8 mouse cellular contexts compared by ENCODE assay signal in the genomic region with DNA sequence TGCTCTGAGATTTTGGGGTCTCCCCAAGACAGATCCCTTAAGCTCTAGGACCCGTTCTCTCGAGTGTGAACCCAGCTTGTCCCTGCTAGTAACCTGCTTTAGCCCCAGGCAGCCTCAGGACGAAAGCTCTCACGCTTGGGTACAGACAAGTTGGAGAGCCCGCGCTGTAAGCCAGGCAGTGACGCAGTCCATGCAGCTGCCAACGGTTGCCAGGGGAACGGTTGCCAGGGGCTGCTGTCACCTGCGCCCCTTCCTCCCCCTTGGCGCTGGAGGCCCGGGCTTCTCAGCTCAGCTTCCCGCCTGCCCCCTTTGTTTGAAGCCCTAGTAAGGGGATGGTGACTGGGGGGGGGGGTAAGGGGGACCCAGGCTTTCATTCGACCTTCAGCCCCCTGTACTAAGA. TPM values are rescaled to one million over a fixed set of nuclear protein-coding genes. Genes with fewer than 3 reads are reported as not detected.
DNase-seq lines count a peak whose midpoint lies in the region; ATAC-seq and TF ChIP-seq lines count a peak whose summit lies in the region.

No protein-coding gene starts in this region.

- no peaks in the 10 kb centered on the region for H3K36me3 ChIP-seq in limb, embryonic 12.5 days
- no peaks in the 10 kb centered on the region for H3K36me3 ChIP-seq in neural tube, embryonic 15.5 days

- H3K27ac ChIP-seq in cerebellum, adult 2 months (ENCODE audit: insufficient read depth, low read length), result no peak overlapping the region; the same call in 1 of the 2 replicates
- 0 out of 2 replicates have a peak overlapping the region, but pooled peaks have one; percentile 9 for H3K27ac ChIP-seq in limb, embryonic 12.5 days
- peak overlapping the region; percentile 91 for H3K27ac ChIP-seq in neural tube, embryonic 15.5 days (replicated peaks)

- no peak overlapping the region for H3K4me3 ChIP-seq in cerebellum, adult 2 months (replicated peaks; ENCODE audit: insufficient read depth, low read depth, low read length)
- H3K4me3 ChIP-seq in limb, embryonic 12.5 days (replicated peaks), result 0 out of 2 replicates have a peak overlapping the region, but pooled peaks have one; percentile 4
- H3K4me3 ChIP-seq in neural tube, embryonic 15.5 days (replicated peaks), result peak overlapping the region; percentile 40

- 0 out of 2 replicates have a peak overlapping the region, but pooled peaks have one; percentile 34 for H3K9ac ChIP-seq in limb, embryonic 12.5 days (replicated peaks)
- H3K9ac ChIP-seq in neural tube, embryonic 15.5 days (replicated peaks), result peak overlapping the region; percentile 53

- H3K4me2 ChIP-seq in limb, embryonic 12.5 days, result peak overlapping the region; percentile 47
- H3K4me2 ChIP-seq in neural tube, embryonic 15.5 days, result peak overlapping the region; percentile 61

- TF ChIP-seq CTCF in cerebellum, adult 2 months (IDR thresholded peaks at IDR 0.05; ENCODE audit: borderline replicate concordance, insufficient read depth, low read depth, low read length), result no peak
- no peak for TF ChIP-seq CTCF in brain, embryonic 14.5 days (IDR thresholded peaks at IDR 0.05; ENCODE audit: borderline replicate concordance, extremely low read depth, insufficient read depth, insufficient read length)

- H3K27me3 ChIP-seq in cerebellum, adult 2 months (ENCODE audit: control insufficient read depth, insufficient read depth, low read length), result no peaks in the 10 kb centered on the region
- peaks cover 14% of the 10 kb centered on the region for H3K27me3 ChIP-seq in limb, embryonic 12.5 days
- H3K27me3 ChIP-seq in neural tube, embryonic 15.5 days (replicated peaks), result no peaks in the 10 kb centered on the region

- ATAC-seq in cerebellum, adult (ENCODE audit: insufficient number of reproducible peaks, low FRiP score, low TSS enrichment), result no peak
- peak; percentile 43 for ATAC-seq in limb, embryonic 12.5 days (ENCODE audit: insufficient number of reproducible peaks, insufficient read depth, low FRiP score, low TSS enrichment, low read depth)
- peak; percentile 84 for ATAC-seq in neural tube, embryonic 15.5 days (ENCODE audit: low FRiP score)
- no peak for ATAC-seq in activated CD4-positive, CD25-positive, alpha-beta regulatory T cell, adult 4 months

- 25% methylated on average over 14 of the region's 14 CpGs for WGBS in cerebellum, adult 2 months
- under 1% methylated on average over 14 of the region's 14 CpGs for WGBS in limb, embryonic 12.5 days
- WGBS in neural tube, embryonic 15.5 days, result 3% methylated on average over 13 of the region's 14 CpGs

- H3K9me3 ChIP-seq in limb, embryonic 12.5 days, result no peaks in the 10 kb centered on the region
- H3K9me3 ChIP-seq in neural tube, embryonic 15.5 days (replicated peaks), result no peaks in the 10 kb centered on the region

- no peak for TF ChIP-seq POLR2A in cerebellum, adult 2 months (IDR thresholded peaks at IDR 0.05; ENCODE audit: borderline replicate concordance, insufficient read depth, low read length)
- peak; percentile 21; the same call in 1 of the 2 replicates for TF ChIP-seq POLR2A in brain, embryonic 14.5 days (IDR thresholded peaks at IDR 0.05; ENCODE audit: borderline replicate concordance, extremely low read depth, insufficient read depth, insufficient read length, poor library complexity, severe bottlenecking)

- peaks cover 49% of the 10 kb centered on the region for H3K4me1 ChIP-seq in cerebellum, adult 2 months (ENCODE audit: control insufficient read depth, insufficient read depth, low read length)
- peaks cover 43% of the 10 kb centered on the region for H3K4me1 ChIP-seq in limb, embryonic 12.5 days (replicated peaks)
- H3K4me1 ChIP-seq in neural tube, embryonic 15.5 days, result peaks cover 83% of the 10 kb centered on the region

- peak; percentile 41 to 55 for DNase-seq in cerebellum, adult 2 months
- DNase-seq in brain, embryonic 14.5 days (ENCODE audit: low read depth), result peak; percentile 99
- DNase-seq in frontal cortex, postnatal 10 days (ENCODE audit: low spot score in 2 of 2), result peak; percentile 87 to 91
- DNase-seq in kidney, adult 9 months, result peak; percentile 48

RNA-seq across cellular contexts. Expression of a gene that starts 19.5 kb away (rescaled TPM):
- 75.8 and 79.1 TPM in 2 replicates for polyA plus RNA-seq in cerebellum, adult 2 months (2012; rRNA removed)
- 468 and 636 TPM in 2 replicates for polyA plus RNA-seq in brain, embryonic 14.5 days (2012; rRNA removed)
- 7.0 and 7.1 TPM in 2 replicates for polyA plus RNA-seq in limb, embryonic 12.5 days (2016; fragmentation: Nextera tagmentation; extraction: Ambion mirVana)
- 80.9 and 96.9 TPM in 2 replicates for polyA plus RNA-seq in neural tube, embryonic 15.5 days (2015; fragmentation: Nextera tagmentation; extraction: Ambion mirVana)
- 1 to 10 TPM; 1.8 to 2.8 TPM for polyA plus RNA-seq in activated CD4-positive, CD25-positive, alpha-beta regulatory T cell, adult 4 months (2017; shearing (Covaris generic))

RNA-seq across cellular contexts. Expression of a gene that starts 23.5 kb away (rescaled TPM):
- polyA plus RNA-seq in cerebellum, adult 2 months (2012; rRNA removed), result 0.16 and 0.25 TPM in 2 replicates
- 2.1 and 3.0 TPM in 2 replicates for polyA plus RNA-seq in brain, embryonic 14.5 days (2012; rRNA removed)
- polyA plus RNA-seq in limb, embryonic 12.5 days (2016; fragmentation: Nextera tagmentation; extraction: Ambion mirVana), result 2.2 and 2.7 TPM in 2 replicates
- polyA plus RNA-seq in neural tube, embryonic 15.5 days (2015; fragmentation: Nextera tagmentation; extraction: Ambion mirVana), result 0.95 and 4.7 TPM in 2 replicates
- polyA plus RNA-seq in activated CD4-positive, CD25-positive, alpha-beta regulatory T cell, adult 4 months (2017; shearing (Covaris generic)), result under 1 TPM; 0.21 to 0.41 TPM

Comparison
In these comparisons a context has a peak if more than half of its experiments do, and no peak if none do; other contexts are left out.
1. DNase-seq: peak in every context shown above with its lines; median percentile 99 in brain, embryonic 14.5 days; 89 in frontal cortex, postnatal 10 days; 48 in cerebellum, adult 2 months; 48 in kidney, adult 9 months.
2. ATAC-seq: peak in limb, embryonic 12.5 days (single experiment) and neural tube, embryonic 15.5 days (single experiment); none in cerebellum, adult (single experiment) and activated CD4-positive, CD25-positive, alpha-beta regulatory T cell, adult 4 months (single experiment).